Comparison of ENCODE assay signal across 8 mouse cellular contexts in genomic region chr13:105054941-105055309, GRCm38 (mm10). TPM values are rescaled to one million over a fixed set of nuclear protein-coding genes. Genes with fewer than 3 reads are reported as not detected.
A peak's percentile ranks its signal among the peaks of the same experiment; 100 is the strongest.
DNase-seq lines count a peak whose midpoint lies in the region; ATAC-seq and TF ChIP-seq lines count a peak whose summit lies in the region.

No protein-coding gene starts in this region.

- H3K27ac ChIP-seq in layer of hippocampus, adult 2 months: peak overlapping the region; percentile 99
- no peak overlapping the region for H3K27ac ChIP-seq in embryonic fibroblast, embryonic 13.5 days (ENCODE audit: insufficient read depth, low read length)
- H3K27ac ChIP-seq in limb, embryonic 10.5 days: no peak overlapping the region
- peak overlapping the region; percentile 90 for H3K27ac ChIP-seq in neural tube, embryonic 13.5 days (replicated peaks)

- peak overlapping the region; percentile 94 for H3K4me3 ChIP-seq in layer of hippocampus, adult 2 months
- H3K4me3 ChIP-seq in embryonic fibroblast, embryonic 13.5 days (ENCODE audit: insufficient read depth, low read length): peak overlapping the region; percentile 39
- peak overlapping the region; percentile 70 for H3K4me3 ChIP-seq in limb, embryonic 10.5 days
- peak overlapping the region; percentile 59 for H3K4me3 ChIP-seq in neural tube, embryonic 13.5 days

- no peak for TF ChIP-seq CTCF in layer of hippocampus, adult 2 months (conservative IDR thresholded peaks at IDR 0.05)
- no peak for TF ChIP-seq CTCF in embryonic fibroblast, embryonic 13.5 days (IDR thresholded peaks at IDR 0.05; ENCODE audit: borderline replicate concordance, insufficient read depth, low read length)

- peaks cover 53% of the 10 kb centered on the region for H3K27me3 ChIP-seq in limb, embryonic 10.5 days (ENCODE audit: low read depth, poor library complexity, severe bottlenecking)
- H3K27me3 ChIP-seq in neural tube, embryonic 13.5 days: peaks cover 10% of the 10 kb centered on the region

- 3% methylated on average over 8 of the region's 8 CpGs for WGBS in limb, embryonic 10.5 days
- WGBS in neural tube, embryonic 13.5 days: 0% methylated on average over 8 of the region's 8 CpGs

- no peak for DNase-seq in layer of hippocampus, adult 2 months (ENCODE audit: low spot score in 2 of 2)
- DNase-seq in layer of hippocampus, postnatal 10 days (ENCODE audit: low spot score in 2 of 2): no peak
- DNase-seq in limb, embryonic 10.5 days (ENCODE audit: low spot score): peak; percentile 38
- no peak for DNase-seq in layer of hippocampus, adult 18-20 months (ENCODE audit: low spot score in 2 of 2)
- no peak for DNase-seq in layer of hippocampus, adult 9-10 months (ENCODE audit: low spot score)

- peak; percentile 33; the same call in 1 of the 2 replicates for ATAC-seq in neural tube, embryonic 13.5 days (ENCODE audit: low read depth)
- no peak for ATAC-seq in frontal cortex, adult (ENCODE audit: low TSS enrichment)

- no peaks in the 10 kb centered on the region for H3K36me3 ChIP-seq in limb, embryonic 10.5 days
- H3K36me3 ChIP-seq in neural tube, embryonic 13.5 days: no peaks in the 10 kb centered on the region

- H3K9ac ChIP-seq in neural tube, embryonic 13.5 days: peak overlapping the region; percentile 87

- no peak for TF ChIP-seq POLR2A in embryonic fibroblast, embryonic 13.5 days (IDR thresholded peaks at IDR 0.05; ENCODE audit: low read depth, low read length)

- peak overlapping the region; percentile 76 for H3K4me2 ChIP-seq in neural tube, embryonic 13.5 days

- no peaks in the 10 kb centered on the region for H3K4me1 ChIP-seq in embryonic fibroblast, embryonic 13.5 days (ENCODE audit: control insufficient read depth, insufficient read depth, low read length)
- H3K4me1 ChIP-seq in limb, embryonic 10.5 days: peaks cover 16% of the 10 kb centered on the region
- peaks cover 25% of the 10 kb centered on the region for H3K4me1 ChIP-seq in neural tube, embryonic 13.5 days (replicated peaks)

- H3K9me3 ChIP-seq in limb, embryonic 10.5 days (replicated peaks): no peaks in the 10 kb centered on the region
- no peaks in the 10 kb centered on the region for H3K9me3 ChIP-seq in neural tube, embryonic 13.5 days

RNA-seq across cellular contexts. Expression of gene Rgs7bp, which starts 0.2 kb away (rescaled TPM):
- 100 to 1,000 TPM; 150 to 153 TPM for total RNA-seq in layer of hippocampus, adult 2 months (2021)
- 10 to 100 TPM; 85.4 to 85.7 TPM for total RNA-seq in layer of hippocampus, postnatal 10 days (2021)
- 0.12 and 0.72 TPM in 2 replicates for polyA plus RNA-seq in embryonic fibroblast, embryonic 13.5 days (2011; ENCODE audit: insufficient read length, low read depth, missing spikeins)
- 0.21 and 0.24 TPM in 2 replicates for polyA plus RNA-seq in limb, embryonic 10.5 days (2016; fragmentation: Nextera tagmentation; extraction: Ambion mirVana)
- polyA plus RNA-seq in neural tube, embryonic 13.5 days (2015; fragmentation: Nextera tagmentation; extraction: Ambion mirVana): 10.9 and 14.0 TPM in 2 replicates
- 100 to 1,000 TPM; 150 to 153 TPM for total RNA-seq in layer of hippocampus, adult 18-20 months (2021)

RNA-seq across cellular contexts. Expression of gene 4933425L06Rik, which starts 27.0 kb away (rescaled TPM):
- total RNA-seq in layer of hippocampus, adult 2 months (2021): not detected
- total RNA-seq in layer of hippocampus, postnatal 10 days (2021): not detected
- polyA plus RNA-seq in embryonic fibroblast, embryonic 13.5 days (2011; ENCODE audit: insufficient read length, low read depth, missing spikeins): not detected in 2 replicates
- not detected in 2 replicates for polyA plus RNA-seq in limb, embryonic 10.5 days (2016; fragmentation: Nextera tagmentation; extraction: Ambion mirVana)
- 0.18 TPM in 1 of 2 replicates, not detected in the other for polyA plus RNA-seq in neural tube, embryonic 13.5 days (2015; fragmentation: Nextera tagmentation; extraction: Ambion mirVana)
- total RNA-seq in layer of hippocampus, adult 18-20 months (2021): not detected

Comparison
In these comparisons a context has a peak if more than half of its experiments do, and no peak if none do; other contexts are left out.
1. H3K27ac ChIP-seq: peak in layer of hippocampus, adult 2 months (single experiment) and neural tube, embryonic 13.5 days (single experiment); none in embryonic fibroblast, embryonic 13.5 days (single experiment) and limb, embryonic 10.5 days (single experiment).
2. H3K4me3 ChIP-seq: peak in every context shown above with its lines; median percentile 94 in layer of hippocampus, adult 2 months; 70 in limb, embryonic 10.5 days; 59 in neural tube, embryonic 13.5 days; 39 in embryonic fibroblast, embryonic 13.5 days.